ENCODE assay signal across 13 mouse cellular contexts in the genomic region with DNA sequence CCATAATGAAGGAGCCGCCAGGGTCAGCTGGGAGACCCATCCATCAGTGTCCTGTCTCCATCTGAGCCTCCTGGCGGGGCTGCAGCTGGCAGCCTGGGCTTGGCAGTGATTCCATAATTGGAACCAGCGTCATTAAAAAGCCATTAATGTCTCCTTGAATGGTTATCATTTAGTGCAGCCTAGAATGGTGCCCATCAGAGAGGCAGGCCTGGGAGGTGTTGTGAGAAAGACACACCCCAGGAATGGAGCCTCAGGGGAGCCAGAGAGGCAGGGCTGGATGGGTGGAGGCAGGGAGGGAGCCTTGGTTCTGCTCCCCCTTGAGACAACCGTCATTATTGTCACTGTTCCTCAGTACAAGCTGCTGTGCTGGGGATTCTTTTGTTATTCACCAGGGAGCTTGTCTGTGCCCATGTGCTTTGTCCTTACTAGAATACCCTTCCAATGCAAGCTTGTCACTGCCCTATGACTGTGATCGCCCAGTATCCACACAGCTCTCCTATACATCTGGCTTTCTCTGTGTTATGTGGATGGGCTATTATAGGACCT.
DNase-seq lines count a peak whose midpoint lies in the region; ATAC-seq and TF ChIP-seq lines count a peak whose summit lies in the region.
"Had no signal": no experiment of that assay in that cellular context is flagged by ENCODE, and none has a peak within 500 bp of the region (broad histone marks: within the 10 kb centered on the region; RNA-seq: fewer than 3 reads in every experiment).

No protein-coding gene starts in this region.

- ATAC-seq in lung, embryonic 14.5 days (ENCODE audit: insufficient read depth): peak; percentile 12; the same call in 1 of the 2 replicates
- peak; percentile 63; the same call in 1 of the 2 replicates for ATAC-seq in hindbrain, embryonic 14.5 days (ENCODE audit: low FRiP score)

- no peak overlapping the region for H3K9ac ChIP-seq in lung, embryonic 14.5 days
- 0 out of 2 replicates have a peak overlapping the region, but pooled peaks have one; percentile 2 for H3K9ac ChIP-seq in hindbrain, embryonic 14.5 days
- H3K9ac ChIP-seq: heart, embryonic 12.5 days; liver, embryonic 14.5 days had no signal

- no peak overlapping the region for H3K4me3 ChIP-seq in lung, embryonic 14.5 days (ENCODE audit: low read depth, low read length)
- no peak overlapping the region for H3K4me3 ChIP-seq in hindbrain, embryonic 14.5 days (replicated peaks; ENCODE audit: low read length)
- H3K4me3 ChIP-seq: heart, embryonic 12.5 days had no signal

- no peak overlapping the region for H3K27ac ChIP-seq in lung, embryonic 14.5 days (ENCODE audit: low read depth)
- peak overlapping the region; percentile 87 for H3K27ac ChIP-seq in hindbrain, embryonic 14.5 days
- H3K27ac ChIP-seq: liver, embryonic 14.5 days had no signal

- H3K4me1 ChIP-seq in lung, embryonic 14.5 days (ENCODE audit: insufficient read depth): no peaks in the 10 kb centered on the region
- H3K4me1 ChIP-seq in hindbrain, embryonic 14.5 days (replicated peaks; ENCODE audit: control insufficient read depth, insufficient read depth, low read length): peaks cover 46% of the 10 kb centered on the region
- H3K4me1 ChIP-seq: heart, embryonic 12.5 days had no signal

- no peaks in the 10 kb centered on the region for H3K36me3 ChIP-seq in lung, embryonic 14.5 days (ENCODE audit: insufficient read depth)
- peaks cover 12% of the 10 kb centered on the region; the same call in 1 of the 2 replicates for H3K36me3 ChIP-seq in hindbrain, embryonic 14.5 days (replicated peaks; ENCODE audit: control insufficient read depth, insufficient read depth)
- H3K36me3 ChIP-seq: heart, embryonic 12.5 days had no signal

- no peak for TF ChIP-seq CTCF in lung, embryonic 14.5 days (IDR thresholded peaks at IDR 0.05; ENCODE audit: low read depth)

- peak; percentile 46 for DNase-seq in adrenal gland, adult 2 months
- DNase-seq in adrenal gland, postnatal 4 days (ENCODE audit: low spot score in 2 of 2): no peak
- DNase-seq in lung, embryonic 14.5 days: no peak
- no peak for DNase-seq in lung, postnatal 4 days
- peak; percentile 70 for DNase-seq in hindbrain, embryonic 14.5 days (ENCODE audit: low spot score)
- DNase-seq in retina, embryonic 14.5 days (ENCODE audit: low spot score): peak; percentile 53
- DNase-seq in liver: no peak
- no peak for DNase-seq in right cerebral cortex, postnatal 25 days
- DNase-seq: cerebellum, adult 8-10 months; kidney, adult 18-20 months; thymus, postnatal 4 days had no signal

- WGBS in lung, embryonic 14.5 days: 28% methylated on average over 5 of the region's 5 CpGs
- WGBS in hindbrain, embryonic 14.5 days: 13% methylated on average over 5 of the region's 5 CpGs

- H3K27me3 ChIP-seq in lung, embryonic 14.5 days (ENCODE audit: insufficient read depth, low read length): peaks cover 7% of the 10 kb centered on the region
- H3K27me3 ChIP-seq in hindbrain, embryonic 14.5 days (ENCODE audit: control insufficient read depth, insufficient read depth, low read length): no peaks in the 10 kb centered on the region

- H3K9me3 ChIP-seq in lung, embryonic 14.5 days (ENCODE audit: low read depth, low read length): no peaks in the 10 kb centered on the region
- no peaks in the 10 kb centered on the region for H3K9me3 ChIP-seq in hindbrain, embryonic 14.5 days (ENCODE audit: control insufficient read depth, low read length)
- H3K9me3 ChIP-seq: heart, embryonic 12.5 days had no signal

- no peak overlapping the region for H3K4me2 ChIP-seq in lung, embryonic 14.5 days
- 0 out of 2 replicates have a peak overlapping the region, but pooled peaks have one; percentile 13 for H3K4me2 ChIP-seq in hindbrain, embryonic 14.5 days (replicated peaks)
- H3K4me2 ChIP-seq: heart, embryonic 12.5 days had no signal

Comparison
In these comparisons a context has a peak if more than half of its experiments do, and no peak if none do; other contexts are left out.
1. DNase-seq: peak in adrenal gland, adult 2 months (single experiment), hindbrain, embryonic 14.5 days (single experiment) and retina, embryonic 14.5 days (single experiment); none in adrenal gland, postnatal 4 days (0 of 2), lung, embryonic 14.5 days (single experiment), lung, postnatal 4 days (0 of 2), liver (single experiment) and right cerebral cortex, postnatal 25 days (single experiment).